Mouse (Mus musculus) brain, embryonic 14.5 days (tissue): Measurements from ENCODE around the gene Asb5.

Source experiments
- CTCF ChIP-seq: fragments of 200-500 bp; IDR thresholded peaks from 2 replicates; pipeline ENCODE4 v1.5.1; 2012; ENCODE audit warnings: inconsistent platforms, mild to moderate bottlenecking, moderate library complexity, borderline replicate concordance; ENCODE audit not compliant: insufficient read depth, insufficient read length; ENCODE audit errors: extremely low read depth
- POLR2A ChIP-seq: fragments of 200-500 bp; IDR thresholded peaks from 2 replicates; pipeline ENCODE4 v1.6.1; 2012; ENCODE audit warnings: mild to moderate bottlenecking, inconsistent platforms, borderline replicate concordance; ENCODE audit not compliant: poor library complexity, insufficient read depth, insufficient read length, severe bottlenecking; ENCODE audit errors: extremely low read depth

GRCm38 (mm10) chr8:54597386-54597785 lies 68.0 kb downstream of the Asb5 start:
- TF ChIP-seq CTCF (no peak), POLR2A (no peak)
